Mouse (Mus musculus): ENCODE results near the gene Klhl35. TPM values are rescaled to one million over a fixed set of nuclear protein-coding genes. Genes with fewer than 3 reads are reported as not detected.

Klhl35 gene
- total RNA-seq (2021): under 1 TPM in 1 of 2 experiments, not detected in 1; 0.59 TPM
- polyA plus RNA-seq (2012; rRNA removed): 1.3 TPM in 2 replicates
- long read RNA-seq, partial matches to known transcripts: 0 of 3 reads
- long read RNA-seq, other reads (novel, unspliced or antisense): 3 of 3 reads

DNA sequence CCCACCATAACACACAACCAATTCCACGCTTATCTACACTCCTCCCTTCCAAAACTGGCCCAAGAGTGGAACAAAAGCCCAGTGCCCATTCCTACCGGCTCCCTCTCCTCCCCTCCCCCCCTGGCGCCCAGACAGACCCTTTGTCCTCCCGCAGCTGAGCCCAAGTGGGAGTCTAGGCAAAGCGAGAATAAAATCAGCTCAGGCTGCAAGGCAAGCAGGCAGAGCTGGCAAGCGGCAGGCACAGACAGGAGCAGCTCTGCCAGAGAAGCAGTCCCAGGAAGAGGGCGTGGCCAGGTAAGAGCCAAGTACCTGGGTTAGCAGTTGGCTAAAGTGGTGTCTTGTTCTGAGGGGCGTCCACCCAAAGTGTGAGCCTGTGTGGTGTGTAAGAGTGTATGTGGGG, at the start of gene Klhl35:
Gene Klhl35 (plus strand): TSS at position 194 of the 400 bp plus-strand sequence.
- no peak for DNase-seq

DNA sequence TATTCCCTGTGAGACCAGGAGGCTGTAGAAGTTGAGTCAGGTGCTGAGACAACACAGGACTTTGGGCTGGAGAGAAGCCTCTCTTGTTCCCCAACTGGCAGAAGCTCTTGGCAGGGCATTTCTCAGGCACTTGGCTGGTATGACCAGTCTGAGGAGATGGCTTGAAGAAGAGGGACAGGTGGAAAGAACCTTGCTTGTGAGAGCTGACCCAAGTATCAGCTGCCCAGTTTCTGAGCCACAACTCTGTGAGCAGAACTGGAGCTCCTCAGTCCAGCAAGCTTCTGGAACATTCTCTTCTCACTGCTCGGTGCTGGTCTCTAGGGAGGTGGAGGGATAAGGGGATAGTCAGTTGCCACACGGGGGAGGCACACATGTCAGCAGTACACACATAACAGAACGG, 46.5 kb upstream of the Klhl35 start:
- no peak for DNase-seq

- no peak for DNase-seq
Observed at GRCm38 (mm10) chr7:99421006-99421405, 44.8 kb upstream of the Klhl35 start.

- peak; percentile 70 for DNase-seq
Observed at GRCm38 (mm10) chr7:99424538-99425155, 41.2 kb upstream of the Klhl35 start.

GRCm38 (mm10) chr7:99425706-99426105, 40.1 kb upstream of the Klhl35 start:
- peak; percentile 67 for DNase-seq

DNA sequence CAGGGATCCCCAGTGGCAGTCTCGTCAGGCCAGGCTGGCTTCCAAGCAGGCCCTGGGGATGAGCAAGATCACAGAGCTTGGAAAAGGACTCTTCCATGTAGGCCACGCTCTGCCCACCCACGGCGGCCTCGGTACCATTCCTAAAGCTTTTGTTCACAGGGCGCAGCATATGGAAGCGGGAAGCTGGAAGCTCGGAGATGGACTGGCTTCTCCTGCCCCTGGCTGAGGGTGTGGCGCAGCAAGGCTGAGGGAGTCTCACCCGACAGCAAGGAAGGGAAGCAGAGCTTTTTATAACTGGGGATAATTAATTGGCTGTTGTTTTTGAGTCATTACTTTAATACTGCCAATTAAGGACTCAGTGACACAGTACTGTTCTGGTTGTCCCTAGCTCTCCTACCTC, 38.8 kb upstream of the Klhl35 start:
- no peak for DNase-seq

DNA sequence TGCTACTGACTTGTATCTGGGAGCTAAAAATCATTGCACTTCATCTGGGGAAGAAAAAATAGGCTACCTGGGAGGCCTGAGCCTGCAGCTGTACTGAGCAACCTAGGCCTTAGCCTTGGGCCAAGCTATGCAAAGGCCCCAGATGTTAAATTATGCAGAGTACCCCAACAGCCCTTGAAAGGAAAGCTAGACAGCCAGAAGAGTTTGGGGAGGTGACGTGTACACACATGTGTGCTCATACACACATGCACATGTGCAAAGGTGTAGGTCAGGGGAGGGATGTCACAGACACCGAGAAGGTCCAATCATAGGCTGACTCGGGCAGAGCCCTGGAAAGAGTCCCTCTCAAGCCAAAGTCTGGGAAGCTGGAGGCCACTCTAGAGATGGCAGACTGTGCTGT, 37.8 kb upstream of the Klhl35 start:
- DNase-seq: no peak

GRCm38 (mm10) chr7:99428836-99429235, 37.0 kb upstream of the Klhl35 start:
- no peak for DNase-seq

GRCm38 (mm10) chr7:99429786-99430185, 36.0 kb upstream of the Klhl35 start:
- no peak for DNase-seq

DNA sequence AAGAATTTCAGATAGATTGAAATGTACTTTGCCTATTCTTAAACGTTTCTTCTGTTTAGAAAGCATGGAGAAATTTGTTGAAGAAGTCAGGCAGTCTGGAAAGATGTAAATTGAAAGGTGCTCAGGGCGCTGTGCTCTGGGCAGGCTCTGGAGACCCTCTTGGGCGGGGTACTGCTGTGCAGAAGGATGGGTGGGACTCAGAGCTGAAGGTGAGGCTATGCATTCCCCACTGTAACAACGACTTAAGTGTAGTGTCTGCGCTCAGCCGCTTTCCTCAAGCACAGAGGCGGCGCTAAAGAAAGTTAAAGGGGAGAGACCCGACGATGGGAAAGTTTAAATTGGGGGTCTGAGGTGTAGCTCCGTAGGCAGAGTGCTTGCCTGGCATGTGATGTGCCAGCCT, 35.6 kb upstream of the Klhl35 start:
- DNase-seq: no peak

GRCm38 (mm10) chr7:99432248-99432647, 33.6 kb upstream of the Klhl35 start:
- no peak for DNase-seq

GRCm38 (mm10) chr7:99432863-99433262, 32.9 kb upstream of the Klhl35 start:
- no peak for DNase-seq

- DNase-seq: no peak
Observed at GRCm38 (mm10) chr7:99434672-99435250, 31.0 kb upstream of the Klhl35 start.

GRCm38 (mm10) chr7:99436530-99436929, 29.3 kb upstream of the Klhl35 start:
- no peak for DNase-seq

GRCm38 (mm10) chr7:99438881-99439280, 26.9 kb upstream of the Klhl35 start:
- no peak for DNase-seq

DNA sequence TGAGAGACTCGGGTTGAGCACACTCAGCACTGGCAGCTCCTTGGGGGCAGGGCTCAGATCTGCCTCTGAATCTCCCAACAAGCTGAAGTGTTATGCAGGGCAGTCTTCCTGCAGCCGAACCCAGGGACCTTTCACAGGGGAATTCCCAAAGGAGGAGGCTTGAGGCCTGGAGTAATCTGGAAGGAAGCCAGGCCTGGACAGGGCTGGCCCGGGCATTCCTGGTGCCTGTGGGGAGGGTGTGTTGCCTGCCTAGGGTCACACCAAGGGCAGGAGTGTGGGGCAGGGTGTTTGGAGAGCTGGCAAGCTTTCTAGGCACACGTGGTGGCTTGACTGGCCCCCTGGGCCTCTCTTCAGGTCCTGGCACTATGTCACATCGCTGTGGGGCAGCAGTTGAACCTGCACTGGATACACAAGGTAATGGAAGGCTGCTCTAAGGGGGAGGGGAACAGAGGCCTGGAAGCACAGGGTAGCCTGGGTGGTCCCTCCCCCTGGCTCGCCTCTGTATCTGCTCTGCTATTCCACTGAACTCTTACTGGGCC, 24.2 kb upstream of the Klhl35 start:
- DNase-seq: peak; percentile 79

GRCm38 (mm10) chr7:99443164-99443563, 22.6 kb upstream of the Klhl35 start:
- no peak for DNase-seq

DNA sequence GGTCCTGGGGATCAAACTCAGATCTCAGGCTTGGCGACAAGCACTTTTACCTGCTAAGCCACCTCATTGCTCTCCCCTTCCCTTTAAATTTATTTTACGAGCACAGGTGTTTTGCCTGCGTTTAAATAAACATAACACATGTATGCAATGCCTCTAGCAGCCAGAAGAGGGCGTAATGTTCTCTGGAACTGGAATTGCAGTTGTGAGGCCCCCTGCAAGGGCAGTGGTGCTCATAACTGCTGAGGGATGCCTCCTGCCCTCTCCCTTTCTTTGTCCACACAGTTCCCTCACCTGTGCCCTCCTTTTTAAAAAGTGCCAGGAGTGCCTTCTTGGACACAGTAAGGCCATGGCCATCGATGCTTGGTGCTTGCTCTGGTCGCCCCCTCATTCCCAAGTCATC, 21.8 kb upstream of the Klhl35 start:
- DNase-seq: no peak

- DNase-seq: no peak
Observed at GRCm38 (mm10) chr7:99445833-99446232, 20.0 kb upstream of the Klhl35 start.

DNA sequence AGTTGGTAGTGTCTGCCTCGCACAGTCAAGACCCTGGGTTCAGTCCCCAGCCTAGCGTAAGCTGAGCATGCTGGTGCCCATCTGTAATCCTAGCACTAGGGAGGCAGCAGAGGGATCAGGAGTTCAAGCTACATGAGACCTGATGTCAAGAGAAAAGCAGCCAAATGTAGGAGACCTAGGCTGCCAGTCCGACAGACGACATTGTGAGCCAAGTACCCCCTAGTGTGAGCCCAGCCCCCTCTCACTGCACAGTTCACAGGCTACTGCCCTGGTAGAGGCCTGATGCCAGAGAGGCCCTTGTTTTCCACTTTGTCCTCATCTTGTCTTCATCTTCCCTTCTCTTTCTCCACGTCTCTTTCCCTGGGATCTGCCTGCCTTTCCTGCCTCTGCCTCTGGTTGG, 18.5 kb upstream of the Klhl35 start:
- no peak for DNase-seq

DNA sequence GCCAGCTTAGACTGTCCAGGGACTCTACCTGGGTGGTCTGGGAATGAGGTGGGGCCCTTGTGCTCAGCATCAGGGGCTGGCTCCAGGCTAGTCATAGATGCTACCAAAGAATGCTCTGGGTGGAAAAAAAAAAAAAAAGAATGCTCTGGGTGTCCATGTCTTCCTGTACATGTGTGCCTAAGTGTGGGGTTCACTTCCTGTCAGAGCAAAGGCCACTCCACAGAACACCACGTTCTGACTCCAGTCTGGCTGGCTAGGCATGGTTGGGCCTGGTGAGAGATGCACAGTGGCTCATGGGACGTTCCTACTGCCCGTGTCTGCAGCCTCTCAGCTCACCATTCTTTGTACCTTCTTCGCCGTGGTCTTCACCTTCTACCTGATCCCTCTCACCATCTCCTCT, 17.2 kb upstream of the Klhl35 start:
- no peak for DNase-seq

GRCm38 (mm10) chr7:99449063-99449462, 16.7 kb upstream of the Klhl35 start:
- no peak for DNase-seq

GRCm38 (mm10) chr7:99449751-99450150, 16.1 kb upstream of the Klhl35 start:
- DNase-seq: no peak

DNA sequence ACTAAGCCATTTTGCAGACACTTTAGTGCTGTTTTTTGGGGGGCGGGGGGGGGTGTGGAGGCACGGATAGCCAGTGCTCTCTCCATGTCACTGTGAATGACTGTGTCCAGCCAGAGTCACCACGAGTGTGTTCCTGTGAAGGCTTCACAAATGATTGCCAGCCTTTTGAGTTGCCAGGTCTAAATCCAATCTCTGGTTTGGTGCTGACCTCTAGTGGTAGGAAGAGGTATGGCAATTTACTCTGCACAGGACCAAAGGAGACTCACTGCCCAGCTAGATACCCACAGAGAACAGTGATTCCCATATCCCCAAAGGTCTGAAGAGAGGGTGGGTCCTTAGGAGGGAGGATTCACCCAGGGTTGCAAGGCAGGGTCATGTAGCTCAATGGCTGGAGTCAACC, 15.1 kb upstream of the Klhl35 start:
- peak; percentile 72 for DNase-seq
